Mouse (Mus musculus) spleen, postnatal 0 days (tissue): ENCODE measurements around the gene Iqch. TPM values are rescaled to one million over a fixed set of nuclear protein-coding genes. Genes with fewer than 3 reads are reported as not detected.

Source experiments
- polyA plus RNA-seq: library from polyadenylated mRNA; unstranded; fragments of >200 nt; fragmentation: Nextera tagmentation; extraction: Ambion mirVana; gene quantifications from 2 replicates; pipeline ENCODE4 v1.2.1, GENCODE M21; 2015

The Iqch gene
- 0.05 TPM in 1 of 2 replicates, not detected in the other for polyA plus RNA-seq

DNA sequence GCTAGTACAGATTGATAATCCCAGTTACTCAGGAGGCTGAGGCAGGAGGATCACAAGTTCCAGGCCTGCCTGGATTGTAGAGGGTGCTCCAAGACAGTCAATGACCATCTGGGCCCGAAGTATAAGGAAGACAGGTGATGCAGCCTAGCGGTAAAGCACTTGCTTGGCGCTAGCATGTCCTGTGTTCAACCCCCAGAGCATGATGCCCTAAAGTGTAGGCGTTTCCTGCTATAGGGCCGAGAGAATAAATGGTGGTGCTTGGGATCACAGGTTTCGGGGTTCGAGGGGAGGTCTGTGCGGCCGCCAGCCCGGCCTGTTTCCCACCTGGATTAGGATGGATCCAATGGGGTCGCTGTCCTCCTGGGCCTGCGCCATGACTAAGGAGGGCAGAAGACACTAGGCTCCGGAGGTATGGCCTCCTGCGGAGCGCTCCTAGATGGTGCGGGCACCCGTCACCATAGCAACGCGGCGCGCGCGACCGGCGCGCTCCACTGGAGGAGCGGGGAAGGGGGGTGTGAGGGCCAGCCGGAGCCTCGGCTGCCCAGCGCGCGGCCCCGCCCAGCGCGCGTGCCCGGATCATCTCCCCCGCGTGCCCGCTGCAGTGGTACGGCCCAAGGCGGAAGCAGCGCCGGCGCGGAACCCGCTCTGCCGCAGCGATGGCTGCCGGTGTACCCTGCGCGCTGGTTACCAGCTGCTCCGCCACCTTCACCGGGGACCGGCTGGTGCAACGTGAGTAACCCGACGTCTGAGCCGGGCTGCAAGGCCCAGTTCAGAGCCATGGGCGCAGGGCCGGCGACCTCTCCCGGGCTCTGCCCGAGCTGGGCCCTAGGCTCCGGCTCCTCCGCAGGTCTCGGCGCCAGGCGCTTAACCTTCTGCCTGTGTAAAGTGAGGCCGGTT, at the start of gene Iqch, which contains the start of gene Aagab:
Iqch (minus strand) TSS at position 451 of the 897 bp plus-strand sequence.
Aagab (plus strand) TSS at position 618 of the 897 bp plus-strand sequence.

DNA sequence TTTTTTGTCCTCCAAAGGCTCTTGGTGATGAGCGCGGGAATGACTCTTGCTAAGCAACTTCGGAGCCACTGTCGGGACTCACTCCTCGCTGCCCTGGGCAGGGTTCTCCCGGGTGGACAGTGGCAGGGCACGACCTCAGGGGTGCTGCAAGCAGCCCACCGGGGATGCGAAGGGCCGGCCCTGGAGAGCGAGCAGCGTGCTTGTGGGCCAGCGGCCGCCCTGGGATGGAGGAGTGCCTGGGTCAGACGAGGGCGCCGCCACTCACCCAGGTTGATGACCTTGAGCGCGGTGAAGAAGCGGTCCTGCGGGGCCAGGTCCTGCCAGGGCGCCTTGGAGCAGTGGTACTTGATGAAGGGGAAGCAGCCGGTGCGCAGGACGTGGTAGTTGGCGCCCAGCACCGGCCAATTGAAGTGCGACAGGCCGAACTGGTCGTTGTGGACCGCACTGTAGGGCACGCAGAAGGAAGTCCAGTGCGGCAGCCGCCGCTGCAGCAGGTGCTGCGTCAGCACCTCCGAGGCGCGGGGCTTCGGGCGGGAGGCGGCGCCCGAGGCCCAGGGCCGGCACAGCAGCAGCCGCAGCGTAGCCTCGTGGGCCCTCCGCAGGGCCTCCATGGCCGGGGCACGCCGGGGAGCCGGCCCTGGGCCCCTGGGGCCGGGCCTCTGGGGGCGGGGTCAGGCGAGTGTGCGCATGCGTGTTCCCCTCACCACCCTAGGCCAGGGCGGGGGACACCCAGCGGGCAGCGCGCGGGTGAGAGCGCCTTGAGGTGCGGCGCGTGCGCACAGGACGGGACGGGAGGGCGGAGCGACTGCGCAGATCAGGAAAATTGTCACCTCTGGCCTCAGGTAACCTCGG, 203.5 kb downstream of the Iqch start, which contains the start of gene 2300009A05Rik:
2300009A05Rik (minus strand) TSS at position 636 of the 852 bp plus-strand sequence.

DNA sequence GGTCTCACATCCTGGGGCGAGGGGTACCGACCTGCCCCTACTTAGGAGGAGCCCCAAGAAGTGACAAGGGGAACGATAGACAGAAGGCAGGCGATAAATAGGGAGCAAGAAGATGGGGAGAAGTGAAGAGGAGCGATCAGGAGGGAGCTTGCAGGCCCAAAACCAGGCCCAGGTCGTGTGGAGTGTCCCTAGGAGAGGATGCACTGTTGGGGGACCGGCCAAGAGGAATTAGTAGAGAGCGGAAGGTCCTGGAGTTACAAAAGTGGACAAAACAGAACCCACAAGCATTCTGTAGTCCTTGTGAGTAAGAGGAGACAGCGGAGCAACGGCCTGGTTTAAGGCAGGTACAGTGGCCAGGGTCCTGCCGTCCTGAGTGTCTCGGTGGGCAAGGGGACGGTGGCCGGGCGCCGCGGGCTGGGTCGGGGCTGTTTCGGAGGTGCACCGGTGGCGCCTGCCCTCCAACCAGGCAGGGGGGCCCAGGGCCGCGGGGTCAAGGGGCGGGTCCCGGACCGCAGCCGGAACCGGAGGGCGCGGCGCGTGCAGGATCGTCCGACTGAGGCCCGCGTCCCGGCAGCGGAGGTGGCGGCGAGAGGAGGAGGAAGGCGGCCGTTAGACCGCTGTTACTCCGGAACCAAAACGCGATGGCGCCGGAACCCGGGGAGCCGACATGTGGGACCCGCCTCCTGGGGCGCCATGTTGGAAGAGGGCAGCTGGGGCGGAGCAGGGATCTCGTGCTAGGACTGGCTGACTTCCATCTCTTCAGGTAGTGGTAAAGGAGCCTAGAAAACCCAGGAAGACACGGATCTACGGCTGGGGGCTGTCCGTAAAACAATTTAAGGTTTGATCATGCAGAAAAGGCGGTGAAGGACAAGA, 224.8 kb downstream of the Iqch start, which contains the start of gene Map2k5:
Map2k5 (minus strand) TSS at position 633 of the 873 bp plus-strand sequence.

Other genes starting within 250 kb of the Iqch start
- 12.0 and 14.5 TPM in 2 replicates for gene Map2k5, start 224.6 kb downstream of the Iqch start, polyA plus RNA-seq
- 35.5 and 39.4 TPM in 2 replicates for gene 2300009A05Rik, start 203.2 kb downstream of the Iqch start, polyA plus RNA-seq
- 17.5 and 17.7 TPM in 2 replicates for gene Aagab, start 167 bp upstream of the Iqch start, polyA plus RNA-seq
- 4.6 and 6.9 TPM in 2 replicates for gene Smad3, start 155.5 kb upstream of the Iqch start, polyA plus RNA-seq